Mouse (Mus musculus) hematopoietic multipotent progenitor cell, adult 10-12 weeks (in vitro differentiated cells): Measurements from ENCODE around the gene Vmn2r6. TPM values are rescaled to one million over a fixed set of nuclear protein-coding genes. Genes with fewer than 3 reads are reported as not detected.

Experiments
- polyA plus RNA-seq: library from polyadenylated mRNA; stranded (reverse); fragments of >175 nt; gene quantifications from 2 replicates; pipeline ENCODE4 v1.2.3, GENCODE M21; 2012; ENCODE audit warnings: low replicate concordance

Vmn2r6 gene
- 0.01 TPM in 1 of 2 replicates, not detected in the other for polyA plus RNA-seq

DNA sequence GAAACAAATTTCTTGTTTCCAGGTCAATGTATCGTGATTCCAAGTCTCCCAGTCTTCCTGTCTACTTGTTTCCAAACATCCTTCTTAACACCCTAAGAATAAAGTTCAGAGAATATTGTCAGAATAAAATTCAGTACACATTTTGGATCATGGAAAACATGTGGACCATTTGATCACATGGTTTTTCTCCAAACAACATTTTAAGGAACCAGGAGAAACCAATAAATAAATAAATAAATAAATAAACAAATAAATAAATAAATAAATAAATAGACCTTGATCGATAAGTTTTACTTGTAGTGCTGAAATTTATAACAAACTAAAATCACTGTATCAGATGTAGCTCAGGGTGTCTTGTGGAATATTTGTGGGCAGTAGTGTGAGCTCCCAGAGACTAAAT, at the start of gene Vmn2r6:
Gene Vmn2r6 (minus strand): TSS at position 101 of the 400 bp plus-strand sequence.

DNA sequence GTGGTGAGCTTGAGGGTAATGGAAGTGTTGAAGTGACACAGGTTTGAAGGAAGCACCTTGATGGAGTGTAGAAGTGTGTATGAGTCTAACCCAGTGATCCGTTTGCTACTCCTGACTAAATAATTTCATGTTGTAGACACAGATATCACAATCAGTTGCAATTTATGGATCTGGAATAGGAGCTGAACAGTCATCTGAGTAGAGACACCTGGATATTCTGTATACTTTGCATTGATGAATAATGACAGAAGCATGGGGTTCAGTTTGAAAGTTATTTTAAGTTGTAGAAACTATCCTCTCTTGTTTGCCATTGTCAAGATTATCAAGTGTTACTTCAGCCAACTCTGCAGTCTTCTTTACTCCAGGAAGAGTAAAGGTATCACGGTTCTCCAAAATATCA, 55.9 kb downstream of the Vmn2r6 start, which contains the start of gene Vmn2r5:
Gene Vmn2r5 (minus strand): TSS at position 101 of the 400 bp plus-strand sequence.

Other genes with a start within 250 kb of the Vmn2r6 start
- gene Vmn2r4, start 150.5 kb downstream of the Vmn2r6 start, polyA plus RNA-seq = not detected in 2 replicates
- gene Vmn2r5, start 56.0 kb downstream of the Vmn2r6 start, polyA plus RNA-seq = not detected in 2 replicates